Mouse (Mus musculus): Measurements from ENCODE around the gene Zfhx3. TPM values are rescaled to one million over a fixed set of nuclear protein-coding genes. Genes with fewer than 3 reads are reported as not detected.
A peak's percentile ranks its signal among the peaks of the same experiment; 100 is the strongest.

The Zfhx3 gene
- polyA plus RNA-seq, 1 experiment from 2014 or later = 8.2 TPM

GRCm38 (mm10) chr8:108025249-108025648, 82.8 kb downstream of the Zfhx3 start:
- ATAC-seq (no peak), DNase-seq (ENCODE audit: low spot score) (no peak)
- WGBS = 83% methylated on average over 2 of the region's 2 CpGs
- H3K9ac ChIP-seq (replicated peaks; ENCODE audit: low read depth) = no peak overlapping the region
- H3K27me3 ChIP-seq (replicated peaks; ENCODE audit: insufficient read depth, low read length) = no peaks in the 10 kb centered on the region
- H3K36me3 ChIP-seq (ENCODE audit: insufficient read depth, low read length) = no peaks in the 10 kb centered on the region
- H3K4me3 ChIP-seq (ENCODE audit: low read depth, low read length) = no peak overlapping the region
- no peak overlapping the region for H3K4me2 ChIP-seq (replicated peaks; ENCODE audit: low read depth, low read length)
- H3K27ac ChIP-seq (ENCODE audit: low read length) = no peak overlapping the region
- no peak for TF ChIP-seq EP300 (IDR thresholded peaks at IDR 0.05)
- TF ChIP-seq CTCF (IDR thresholded peaks at IDR 0.05) = peak; percentile 44
- H3K9me3 ChIP-seq (ENCODE audit: low read length) = no peaks in the 10 kb centered on the region
- H3K4me1 ChIP-seq (ENCODE audit: insufficient read depth, low read depth, low read length) = no peaks in the 10 kb centered on the region

- H3K9me3 ChIP-seq (ENCODE audit: low read length) = no peaks in the 10 kb centered on the region
- H3K4me1 ChIP-seq (ENCODE audit: insufficient read depth, low read depth, low read length) = no peaks in the 10 kb centered on the region
- H3K36me3 ChIP-seq (ENCODE audit: insufficient read depth, low read length) = no peaks in the 10 kb centered on the region
- no peak overlapping the region for H3K27ac ChIP-seq (ENCODE audit: low read length)
- DNase-seq (ENCODE audit: low spot score) = no peak
- 49% methylated on average over 11 of the region's 11 CpGs for WGBS
- peak overlapping the region; percentile 33; the same call in 1 of the 2 replicates for H3K4me2 ChIP-seq (replicated peaks; ENCODE audit: low read depth, low read length)
- no peaks in the 10 kb centered on the region for H3K27me3 ChIP-seq (replicated peaks; ENCODE audit: insufficient read depth, low read length)
- H3K4me3 ChIP-seq (ENCODE audit: low read depth, low read length) = no peak overlapping the region
- TF ChIP-seq CTCF (IDR thresholded peaks at IDR 0.05) (no peak), EP300 (IDR thresholded peaks at IDR 0.05) (no peak)
- ATAC-seq = no peak
- H3K9ac ChIP-seq (replicated peaks; ENCODE audit: low read depth) = no peak overlapping the region
Measured at GRCm38 (mm10) chr8:108026557-108027440, 84.4 kb downstream of the Zfhx3 start.

- H3K36me3 ChIP-seq (ENCODE audit: insufficient read depth, low read length) = no peaks in the 10 kb centered on the region
- H3K4me2 ChIP-seq (replicated peaks; ENCODE audit: low read depth, low read length) = peak overlapping the region; percentile 33; the same call in 1 of the 2 replicates
- H3K27ac ChIP-seq (ENCODE audit: low read length) = no peak overlapping the region
- H3K4me1 ChIP-seq (ENCODE audit: insufficient read depth, low read depth, low read length) = no peaks in the 10 kb centered on the region
- H3K9ac ChIP-seq (replicated peaks; ENCODE audit: low read depth) = no peak overlapping the region
- ATAC-seq (no peak), DNase-seq (ENCODE audit: low spot score) (no peak)
- no peaks in the 10 kb centered on the region for H3K9me3 ChIP-seq (ENCODE audit: low read length)
- 35% methylated on average over 20 of the region's 20 CpGs for WGBS
- no peak for TF ChIP-seq EP300 (IDR thresholded peaks at IDR 0.05)
- no peak for TF ChIP-seq CTCF (IDR thresholded peaks at IDR 0.05)
- H3K27me3 ChIP-seq (replicated peaks; ENCODE audit: insufficient read depth, low read length) = no peaks in the 10 kb centered on the region
- no peak overlapping the region for H3K4me3 ChIP-seq (ENCODE audit: low read depth, low read length)
Measured at GRCm38 (mm10) chr8:108027561-108028025, 85.1 kb downstream of the Zfhx3 start.

- WGBS = 70% methylated on average over 8 of the region's 8 CpGs
- no peak overlapping the region for H3K4me3 ChIP-seq (ENCODE audit: low read depth, low read length)
- H3K4me2 ChIP-seq (replicated peaks; ENCODE audit: low read depth, low read length) = no peak overlapping the region
- no peaks in the 10 kb centered on the region for H3K4me1 ChIP-seq (ENCODE audit: insufficient read depth, low read depth, low read length)
- H3K27ac ChIP-seq (ENCODE audit: low read length) = no peak overlapping the region
- H3K27me3 ChIP-seq (replicated peaks; ENCODE audit: insufficient read depth, low read length) = no peaks in the 10 kb centered on the region
- ATAC-seq = no peak
- H3K9me3 ChIP-seq (ENCODE audit: low read length) = no peaks in the 10 kb centered on the region
- no peak overlapping the region for H3K9ac ChIP-seq (replicated peaks; ENCODE audit: low read depth)
- TF ChIP-seq EP300 (IDR thresholded peaks at IDR 0.05) (no peak), CTCF (IDR thresholded peaks at IDR 0.05) (no peak)
- DNase-seq (ENCODE audit: low spot score) = no peak
- no peaks in the 10 kb centered on the region for H3K36me3 ChIP-seq (ENCODE audit: insufficient read depth, low read length)
Measured at GRCm38 (mm10) chr8:108028440-108028839, 86.0 kb downstream of the Zfhx3 start.

- TF ChIP-seq CTCF (IDR thresholded peaks at IDR 0.05) (no peak), EP300 (IDR thresholded peaks at IDR 0.05) (no peak)
- WGBS = 90% methylated on average over 3 of the region's 3 CpGs
- no peaks in the 10 kb centered on the region for H3K27me3 ChIP-seq (replicated peaks; ENCODE audit: insufficient read depth, low read length)
Measured at GRCm38 (mm10) chr8:108031159-108031558, 88.7 kb downstream of the Zfhx3 start.

GRCm38 (mm10) chr8:108034070-108034469, 91.6 kb downstream of the Zfhx3 start:
- H3K27ac ChIP-seq (ENCODE audit: low read length) = no peak overlapping the region
- H3K4me3 ChIP-seq (ENCODE audit: low read depth, low read length) = no peak overlapping the region
- H3K4me1 ChIP-seq (ENCODE audit: insufficient read depth, low read depth, low read length) = no peaks in the 10 kb centered on the region
- H3K4me2 ChIP-seq (replicated peaks; ENCODE audit: low read depth, low read length) = no peak overlapping the region
- no peaks in the 10 kb centered on the region for H3K36me3 ChIP-seq (ENCODE audit: insufficient read depth, low read length)
- DNase-seq (ENCODE audit: low spot score) = no peak
- WGBS = 64% methylated on average over 3 of the region's 3 CpGs
- ATAC-seq = no peak
- H3K9ac ChIP-seq (replicated peaks; ENCODE audit: low read depth) = no peak overlapping the region
- TF ChIP-seq CTCF (IDR thresholded peaks at IDR 0.05) = no peak
- TF ChIP-seq EP300 (IDR thresholded peaks at IDR 0.05) = no peak
- no peaks in the 10 kb centered on the region for H3K27me3 ChIP-seq (replicated peaks; ENCODE audit: insufficient read depth, low read length)
- H3K9me3 ChIP-seq (ENCODE audit: low read length) = no peaks in the 10 kb centered on the region

More at GRCm38 (mm10) chr8:108031159-108031558, 88.7 kb downstream of the Zfhx3 start:
- Histone ChIP-seq H3K4me1 (ENCODE audit: insufficient read depth, low read depth, low read length) (no peaks in the 10 kb centered on the region), H3K9ac (replicated peaks; ENCODE audit: low read depth) (no peak overlapping the region), H3K4me3 (ENCODE audit: low read depth, low read length) (no peak overlapping the region), H3K4me2 (replicated peaks; ENCODE audit: low read depth, low read length) (no peak overlapping the region), H3K27ac (ENCODE audit: low read length) (no peak overlapping the region), H3K9me3 (ENCODE audit: low read length) (no peaks in the 10 kb centered on the region), H3K36me3 (ENCODE audit: insufficient read depth, low read length) (no peaks in the 10 kb centered on the region)
- no peak for DNase-seq (ENCODE audit: low spot score)
- no peak for ATAC-seq
